Mouse (Mus musculus) limb, embryonic 12.5 days (tissue): ENCODE measurements at regions not wholly inside any gene's neighbourhood (a gene's known extent, or its start where the extent isn't known, plus 50 kb on each side); places are given as distances from the start of the nearest gene placed in this dataset.

ENCODE experiments used
- ATAC-seq: fragments of 200-750 bp; cut with Nextera tagmentation; 2 replicates; pipeline ENCODE4 v1.8.0; 2017; ENCODE audit warnings: low read depth, moderate TSS enrichment; ENCODE audit not compliant: insufficient number of reproducible peaks, insufficient read depth, low FRiP score, low TSS enrichment
- H3K27ac ChIP-seq: fragments of 300-500 bp; sonication (generic); 2 replicates; pipeline ENCODE4 v1.5.1; 2016; ENCODE audit warnings: mild to moderate bottlenecking, moderate library complexity
- H3K27me3 ChIP-seq: fragments of 300-500 bp; sonication (generic); 2 replicates; pipeline ENCODE4 v1.6.1; 2016; ENCODE audit warnings: mild to moderate bottlenecking, moderate library complexity
- H3K36me3 ChIP-seq: fragments of 300-500 bp; sonication (generic); 2 replicates; pipeline ENCODE4 v1.6.1; 2016; ENCODE audit warnings: mild to moderate bottlenecking, moderate library complexity
- H3K4me1 ChIP-seq: fragments of 300-500 bp; sonication (generic); replicated peaks from 2 replicates; pipeline ENCODE4 v1.6.1; 2016
- H3K4me2 ChIP-seq: fragments of 300-500 bp; sonication (generic); 2 replicates; pipeline ENCODE4 v1.6.1; 2016; ENCODE audit warnings: mild to moderate bottlenecking, moderate library complexity
- H3K4me3 ChIP-seq: fragments of 300-500 bp; sonication (generic); replicated peaks from 2 replicates; pipeline ENCODE4 v1.5.1; 2016; ENCODE audit warnings: mild to moderate bottlenecking
- H3K9ac ChIP-seq: fragments of 300-500 bp; sonication (generic); replicated peaks from 2 replicates; pipeline ENCODE4 v1.6.1; 2016; ENCODE audit warnings: mild to moderate bottlenecking, moderate library complexity
- H3K9me3 ChIP-seq: fragments of 300-500 bp; sonication (generic); 2 replicates; pipeline ENCODE4 v1.6.1; 2016; ENCODE audit warnings: mild to moderate bottlenecking, moderate library complexity
- WGBS: fragments of 180-500 bp; shearing (Covaris S2); methylation state at CpG from one replicate; pipeline ENCODE4 v1.1.7; 2016; 5-methylcytosine and 5-hydroxymethylcytosine counted together

- H3K27me3 ChIP-seq = no peaks in the 10 kb centered on the region; the same call in 1 of the 2 replicates
- H3K4me1 ChIP-seq = peaks cover 26% of the 10 kb centered on the region
- no peak overlapping the region; the same call in 1 of the 2 replicates for H3K27ac ChIP-seq
- WGBS = 82% methylated on average over 3 of the region's 3 CpGs
- no peak overlapping the region for H3K9ac ChIP-seq
- H3K4me2 ChIP-seq = no peak overlapping the region
- ATAC-seq = no peak
- no peaks in the 10 kb centered on the region for H3K9me3 ChIP-seq
- no peaks in the 10 kb centered on the region for H3K36me3 ChIP-seq
- no peak overlapping the region for H3K4me3 ChIP-seq
Measured at GRCm38 (mm10) chr14:25399286-25399685, 59.7 kb upstream of the Zmiz1 start.

GRCm38 (mm10) chr14:25401104-25401963, 57.7 kb upstream of the Zmiz1 start:
- Histone ChIP-seq H3K36me3 (no peaks in the 10 kb centered on the region), H3K27ac (0 out of 2 replicates have a peak overlapping the region, but pooled peaks have one; percentile 41), H3K9ac (no peak overlapping the region), H3K4me1 (peaks cover 24% of the 10 kb centered on the region), H3K4me3 (no peak overlapping the region), H3K4me2 (no peak overlapping the region), H3K27me3 (no peaks in the 10 kb centered on the region; the same call in 1 of the 2 replicates), H3K9me3 (no peaks in the 10 kb centered on the region)
- no peak for ATAC-seq
- 85% methylated on average over 19 of the region's 19 CpGs for WGBS

- no peaks in the 10 kb centered on the region for H3K9me3 ChIP-seq
- peaks cover 13% of the 10 kb centered on the region for H3K4me1 ChIP-seq
- no peak overlapping the region for H3K4me3 ChIP-seq
- no peaks in the 10 kb centered on the region for H3K36me3 ChIP-seq
- H3K4me2 ChIP-seq = no peak overlapping the region
- no peak for ATAC-seq
- no peak overlapping the region for H3K27ac ChIP-seq
- no peaks in the 10 kb centered on the region; the same call in 1 of the 2 replicates for H3K27me3 ChIP-seq
- H3K9ac ChIP-seq = no peak overlapping the region
- WGBS = 89% methylated on average over 1 of the region's 1 CpGs
Measured at GRCm38 (mm10) chr14:25402409-25402808, 56.6 kb upstream of the Zmiz1 start.

- H3K4me3 ChIP-seq = no peak overlapping the region
- H3K9me3 ChIP-seq = no peaks in the 10 kb centered on the region
- no peaks in the 10 kb centered on the region; the same call in 1 of the 2 replicates for H3K27me3 ChIP-seq
- WGBS = 64% methylated on average over 4 of the region's 4 CpGs
- no peaks in the 10 kb centered on the region for H3K36me3 ChIP-seq
- 0 out of 2 replicates have a peak, but pooled peaks cover 5% of the 10 kb centered on the region for H3K4me1 ChIP-seq
- no peak overlapping the region for H3K27ac ChIP-seq
- no peak overlapping the region for H3K9ac ChIP-seq
- no peak overlapping the region for H3K4me2 ChIP-seq
- no peak for ATAC-seq
Measured at GRCm38 (mm10) chr14:25405191-25405590, 53.8 kb upstream of the Zmiz1 start.

- Histone ChIP-seq H3K27ac (no peak overlapping the region), H3K9ac (no peak overlapping the region)
Measured at GRCm38 (mm10) chr14:25406059-25406458, 52.9 kb upstream of the Zmiz1 start.

GRCm38 (mm10) chr14:25406613-25407012, 52.4 kb upstream of the Zmiz1 start:
- Histone ChIP-seq H3K27me3 (no peaks in the 10 kb centered on the region; the same call in 1 of the 2 replicates), H3K4me1 (peaks cover 5% of the 10 kb centered on the region; the same call in 1 of the 2 replicates), H3K27ac (no peak overlapping the region), H3K36me3 (no peaks in the 10 kb centered on the region), H3K9ac (no peak overlapping the region), H3K4me2 (no peak overlapping the region), H3K4me3 (no peak overlapping the region), H3K9me3 (no peaks in the 10 kb centered on the region)
- 89% methylated on average over 6 of the region's 6 CpGs for WGBS
- ATAC-seq = no peak

More at GRCm38 (mm10) chr14:25406059-25406458, 52.9 kb upstream of the Zmiz1 start:
- H3K36me3 ChIP-seq = no peaks in the 10 kb centered on the region
- H3K4me2 ChIP-seq = no peak overlapping the region
- no peak for ATAC-seq
- no peak overlapping the region for H3K4me3 ChIP-seq
- WGBS = 93% methylated on average over 3 of the region's 3 CpGs
- H3K27me3 ChIP-seq = no peaks in the 10 kb centered on the region; the same call in 1 of the 2 replicates
- peaks cover 5% of the 10 kb centered on the region; the same call in 1 of the 2 replicates for H3K4me1 ChIP-seq
- H3K9me3 ChIP-seq = no peaks in the 10 kb centered on the region

- no peaks in the 10 kb centered on the region for H3K9me3 ChIP-seq
- ATAC-seq = no peak
- H3K4me2 ChIP-seq = no peak overlapping the region
- no peaks in the 10 kb centered on the region; the same call in 1 of the 2 replicates for H3K27me3 ChIP-seq
- H3K4me1 ChIP-seq = peaks cover 5% of the 10 kb centered on the region; the same call in 1 of the 2 replicates
- H3K9ac ChIP-seq = no peak overlapping the region
- 84% methylated on average over 7 of the region's 7 CpGs for WGBS
- no peak overlapping the region for H3K4me3 ChIP-seq
- H3K36me3 ChIP-seq = no peaks in the 10 kb centered on the region
- H3K27ac ChIP-seq = no peak overlapping the region
Measured at GRCm38 (mm10) chr14:25407111-25407510, 51.9 kb upstream of the Zmiz1 start.
